Comparison of ENCODE assay signal across 20 mouse cellular contexts in the genomic region with DNA sequence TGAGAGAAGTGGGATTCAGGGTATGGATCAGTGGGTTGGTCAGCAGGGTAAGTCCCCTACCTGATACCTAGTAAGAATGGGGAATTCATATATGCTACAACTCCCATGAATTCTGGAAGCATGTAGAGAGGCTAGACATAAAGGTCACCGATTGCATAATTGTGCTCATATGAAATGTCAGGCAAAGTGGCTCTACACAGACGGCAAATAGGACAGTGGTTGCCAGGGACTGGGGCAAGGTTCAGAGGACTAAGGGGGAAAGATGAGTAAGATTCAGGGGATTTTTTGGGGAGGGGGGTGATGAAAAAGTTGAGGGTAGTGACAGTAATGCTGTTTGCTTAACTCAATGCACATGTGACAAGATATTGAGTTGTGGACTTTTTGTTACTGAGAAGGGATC.
"Had no signal": no experiment of that assay in that cellular context is flagged by ENCODE, and none has a peak within 500 bp of the region (broad histone marks: within the 10 kb centered on the region; RNA-seq: fewer than 3 reads in every experiment).

No protein-coding gene starts in this region.

- H3K27me3 ChIP-seq: limb, embryonic 13.5 days; liver, embryonic 15.5 days; midbrain, embryonic 12.5 days; midbrain, embryonic 15.5 days; neural tube, embryonic 13.5 days; stomach, embryonic 15.5 days had no signal

- H3K36me3 ChIP-seq: limb, embryonic 10.5 days; limb, embryonic 13.5 days; liver, embryonic 15.5 days; midbrain, embryonic 12.5 days; midbrain, embryonic 15.5 days; neural tube, embryonic 13.5 days; stomach, embryonic 15.5 days had no signal

- ATAC-seq: intestine, postnatal 0 days; midbrain, embryonic 15.5 days had no signal

- H3K4me2 ChIP-seq: limb, embryonic 13.5 days; liver, embryonic 15.5 days; midbrain, embryonic 12.5 days; midbrain, embryonic 15.5 days; neural tube, embryonic 13.5 days; stomach, embryonic 15.5 days had no signal

- DNase-seq: kidney, adult 2 months; kidney, postnatal 25 days; layer of hippocampus, adult 9-11 months; liver; lung, adult 2 months; retina, postnatal 1 day; right cerebral cortex, postnatal 25 days; spleen, adult 18-20 months; thymus, postnatal 25 days had no signal

- H3K27ac ChIP-seq: kidney, postnatal 0 days; layer of hippocampus, adult 2 months; limb, embryonic 10.5 days; limb, embryonic 13.5 days; liver, embryonic 15.5 days; midbrain, embryonic 12.5 days; midbrain, embryonic 15.5 days; neural tube, embryonic 13.5 days; stomach, embryonic 15.5 days had no signal

- H3K9me3 ChIP-seq: limb, embryonic 10.5 days; liver, embryonic 15.5 days; midbrain, embryonic 12.5 days; midbrain, embryonic 15.5 days; neural tube, embryonic 13.5 days; stomach, embryonic 15.5 days had no signal

- H3K9ac ChIP-seq: limb, embryonic 13.5 days; liver, embryonic 15.5 days; midbrain, embryonic 12.5 days; midbrain, embryonic 15.5 days; neural tube, embryonic 13.5 days; stomach, embryonic 15.5 days had no signal

- H3K4me1 ChIP-seq: limb, embryonic 10.5 days; liver, embryonic 15.5 days; midbrain, embryonic 12.5 days; midbrain, embryonic 15.5 days; neural tube, embryonic 13.5 days; stomach, embryonic 15.5 days had no signal

- H3K4me3 ChIP-seq: layer of hippocampus, adult 2 months; limb, embryonic 10.5 days; limb, embryonic 13.5 days; liver, embryonic 15.5 days; midbrain, embryonic 12.5 days; midbrain, embryonic 15.5 days; myocyte; neural tube, embryonic 13.5 days; stomach, embryonic 15.5 days had no signal
